Mouse (Mus musculus) Patski (cell line): ENCODE results near the gene Ly6g6e. TPM values are rescaled to one million over a fixed set of nuclear protein-coding genes. Genes with fewer than 3 reads are reported as not detected.
A peak's percentile ranks its signal among the peaks of the same experiment; 100 is the strongest.

ENCODE experiments used
- ATAC-seq: fragments of 100-300 bp; one replicate; pipeline ENCODE4 v1.8.0; 2021
- CTCF ChIA-PET: fragments of 350-600 bp; sonication (Branson Sonifier 250); formaldehyde crosslinking; loops from one replicate; lab custom pipeline; 2022; ENCODE audit warnings: inconsistent platforms; lab: Charles Lee
- POLR2A ChIA-PET: fragments of 350-600 bp; sonication (Branson Sonifier 250); formaldehyde crosslinking; loops from one replicate; lab custom pipeline; 2022; ENCODE audit warnings: antibody characterized with exemption, inconsistent platforms; lab: Charles Lee
- DNase-seq: peaks from one replicate; pipeline ENCODE4 v3.0.0-alpha.2; 2011; ENCODE audit warnings: low read depth, low spot score
- H3K27me3 ChIP-seq: fragments of 371-371 bp; one replicate; pipeline ENCODE4 v1.5.1; 2021
- CTCF ChIP-seq: fragments of 100-300 bp; IDR thresholded peaks from one replicate; pipeline ENCODE4 v1.5.1; 2021
- in situ Hi-C: fragments of 300-500 bp; cut with MboI; formaldehyde crosslinking; loops from 3 replicates; pipeline ENCODE4 v1.11.1; 2018; ENCODE audit warnings: low pct_unique_long_range_greater_than_20kb, mixed read lengths
- polyA plus RNA-seq: library from polyadenylated mRNA; unstranded; gene quantifications from one replicate; pipeline ENCODE4 v1.2.3, GENCODE M21; 2021

The Ly6g6e gene
- polyA plus RNA-seq, 1 experiment from 2014 or later: not detected

DNA sequence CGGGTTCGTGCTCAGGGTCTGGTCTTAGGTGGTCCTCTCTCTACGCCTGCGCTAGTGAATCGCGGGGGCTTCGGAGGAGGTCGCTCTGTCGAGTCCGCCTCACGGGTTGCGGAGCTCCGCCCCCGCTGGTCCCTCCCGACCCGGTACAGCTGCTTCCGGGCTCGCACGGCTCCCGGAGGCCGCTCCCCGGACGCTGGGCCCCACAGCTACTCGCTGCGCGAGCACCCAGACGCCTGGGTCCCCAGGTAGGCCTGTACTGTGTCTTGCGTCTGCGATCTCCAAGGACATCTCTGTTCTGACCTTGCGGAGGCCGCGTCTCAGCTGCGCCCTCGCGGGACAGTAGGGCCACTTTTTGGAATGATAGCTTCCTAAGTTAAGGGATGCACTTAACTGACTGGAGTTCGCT is 49.5 kb downstream of the Ly6g6e start, which contains the start of gene D17H6S53E:
Gene D17H6S53E, plus strand, starts transcription at position 168 of the 406 bp plus-strand sequence.
- CTCF ChIA-PET: interaction anchor here (0.9 to 2.1 kb wide), 3 partner anchors 10 to 36 kb away, joined by 4 to 11 read pairs (median 6); partner anchors contain the start of gene Ly6g5b
- DNase-seq (no peak), ATAC-seq (peak; percentile 40)
- POLR2A ChIA-PET: interaction anchor here (0.6 to 1.5 kb wide), 5 partner anchors 10 to 116 kb away, joined by 3 to 4 read pairs (median 3); partner anchors contain the start of gene Ddx39b
- TF ChIP-seq CTCF: no peak
- H3K27me3 ChIP-seq: no peaks in the 10 kb centered on the region
- in situ Hi-C loops: loop anchor here (25.0 kb wide), 1 partner anchor 489 kb away; the partner anchor contains the start of genes Atf6b, Fkbpl, Ppt2 and Prrt1

DNA sequence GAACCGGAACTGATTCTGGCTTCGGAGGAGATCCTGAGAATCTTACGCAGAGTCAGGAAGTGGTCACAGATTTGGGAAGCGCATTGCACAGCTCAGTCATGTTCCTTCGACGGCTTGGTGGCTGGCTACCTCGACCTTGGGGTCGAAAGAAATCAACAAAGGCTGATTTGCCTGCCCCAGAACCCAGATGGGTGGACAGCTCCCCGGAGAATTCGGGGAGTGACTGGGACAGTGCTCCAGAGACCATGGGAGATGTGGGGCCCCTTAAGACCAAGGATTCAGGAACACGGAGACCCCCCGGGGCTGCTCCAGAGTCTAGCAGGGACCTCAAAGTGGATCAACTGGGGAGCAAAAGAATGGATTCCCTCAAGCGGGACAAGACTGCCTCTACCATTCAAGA is 50.3 kb downstream of the Ly6g6e start:
- ChIA-PET CTCF (interaction anchor here (1.2 to 2.1 kb wide), 2 partner anchors 11 to 36 kb away, joined by 6 to 11 read pairs; no protein-coding TSS in a partner anchor), POLR2A (interaction anchor here (1.5 kb wide), 1 partner anchor 79 kb away, joined by 3 read pairs; no protein-coding TSS in a partner anchor)
- no peak for DNase-seq
- TF ChIP-seq CTCF: no peak
- H3K27me3 ChIP-seq: no peaks in the 10 kb centered on the region
- no peak for ATAC-seq
- in situ Hi-C loops: loop anchor here (25.0 kb wide), 1 partner anchor 490 kb away; the partner anchor contains the start of genes Atf6b, Fkbpl, Ppt2 and Prrt1

Other genes with a start within 250 kb of the Ly6g6e start
- gene Stk19, start 240.0 kb upstream of the Ly6g6e start, polyA plus RNA-seq: 50.8 TPM
- gene Dxo, start 239.9 kb upstream of the Ly6g6e start, polyA plus RNA-seq: 34.4 TPM
- gene Skiv2l, start 226.7 kb upstream of the Ly6g6e start, polyA plus RNA-seq: 69.3 TPM
- 73.2 TPM for gene Nelfe, start 226.5 kb upstream of the Ly6g6e start, polyA plus RNA-seq
- 3.1 TPM for gene Cfb, start 214.4 kb upstream of the Ly6g6e start, polyA plus RNA-seq
- gene Zbtb12, start 197.4 kb upstream of the Ly6g6e start, polyA plus RNA-seq: 33.5 TPM
- not detected for gene Gm20547, start 194.9 kb upstream of the Ly6g6e start, polyA plus RNA-seq
- gene C2, start 178.6 kb upstream of the Ly6g6e start, polyA plus RNA-seq: 0.65 TPM
- gene Ehmt2, start 178.4 kb upstream of the Ly6g6e start, polyA plus RNA-seq: 200 TPM
- gene Slc44a4, start 162.4 kb upstream of the Ly6g6e start, polyA plus RNA-seq: 0.37 TPM
- 75.4 TPM for gene Neu1, start 145.6 kb upstream of the Ly6g6e start, polyA plus RNA-seq
- gene Hspa1b, start 117.7 kb upstream of the Ly6g6e start, polyA plus RNA-seq: 47.3 TPM
- gene Gm20481, start 107.0 kb upstream of the Ly6g6e start, polyA plus RNA-seq: 1.2 TPM
- 9.2 TPM for gene Hspa1a, start 104.7 kb upstream of the Ly6g6e start, polyA plus RNA-seq
- gene Hspa1l, start 104.2 kb upstream of the Ly6g6e start, polyA plus RNA-seq: 1.9 TPM
- 64.4 TPM for gene Lsm2, start 95.0 kb upstream of the Ly6g6e start, polyA plus RNA-seq
- 123 TPM for gene Vars, start 75.9 kb upstream of the Ly6g6e start, polyA plus RNA-seq
- 1.2 TPM for gene Vwa7, start 60.3 kb upstream of the Ly6g6e start, polyA plus RNA-seq
- 0.64 TPM for gene Sapcd1, start 48.9 kb upstream of the Ly6g6e start, polyA plus RNA-seq
- gene Msh5, start 30.2 kb upstream of the Ly6g6e start, polyA plus RNA-seq: 2.9 TPM
- gene Clic1, start 26.9 kb upstream of the Ly6g6e start, polyA plus RNA-seq: 671 TPM
- 198 TPM for gene Ddah2, start 17.9 kb upstream of the Ly6g6e start, polyA plus RNA-seq
- gene Ly6g6c, start 11.5 kb upstream of the Ly6g6e start, polyA plus RNA-seq: not detected
- not detected for gene Mpig6b, start 10.7 kb upstream of the Ly6g6e start, polyA plus RNA-seq
- gene Ly6g6d, start 1.2 kb downstream of the Ly6g6e start, polyA plus RNA-seq: 0.19 TPM
- not detected for gene Ly6g6f, start 8.7 kb downstream of the Ly6g6e start, polyA plus RNA-seq
- 77.3 TPM for gene Abhd16a, start 12.4 kb downstream of the Ly6g6e start, polyA plus RNA-seq
- gene Ly6g5c, start 31.4 kb downstream of the Ly6g6e start, polyA plus RNA-seq: not detected
- 0.27 TPM for gene Ly6g5b, start 38.5 kb downstream of the Ly6g6e start, polyA plus RNA-seq
- gene Gpank1, start 44.6 kb downstream of the Ly6g6e start, polyA plus RNA-seq: 28.4 TPM
- gene Csnk2b, start 45.2 kb downstream of the Ly6g6e start, polyA plus RNA-seq: 254 TPM
- 29.3 TPM for gene D17H6S53E, start 49.5 kb downstream of the Ly6g6e start, polyA plus RNA-seq
- gene Apom, start 55.1 kb downstream of the Ly6g6e start, polyA plus RNA-seq: 0.15 TPM
- gene Bag6, start 58.3 kb downstream of the Ly6g6e start, polyA plus RNA-seq: 283 TPM
- 300 TPM for gene Prrc2a, start 88.0 kb downstream of the Ly6g6e start, polyA plus RNA-seq
- gene Aif1, start 99.2 kb downstream of the Ly6g6e start, polyA plus RNA-seq: 0.14 TPM
- not detected for gene Lst1, start 111.5 kb downstream of the Ly6g6e start, polyA plus RNA-seq
- not detected for gene Ltb, start 117.5 kb downstream of the Ly6g6e start, polyA plus RNA-seq
- not detected for gene Tnf, start 125.1 kb downstream of the Ly6g6e start, polyA plus RNA-seq
- 0.14 TPM for gene Lta, start 128.4 kb downstream of the Ly6g6e start, polyA plus RNA-seq
- 0.54 TPM for gene Gm16181, start 143.9 kb downstream of the Ly6g6e start, polyA plus RNA-seq
- 3.7 TPM for gene Atp6v1g2, start 156.8 kb downstream of the Ly6g6e start, polyA plus RNA-seq
- 32.8 TPM for gene Nfkbil1, start 158.9 kb downstream of the Ly6g6e start, polyA plus RNA-seq
- gene Ddx39b, start 164.8 kb downstream of the Ly6g6e start, polyA plus RNA-seq: 321 TPM
- 112 TPM for gene H2-D1, start 185.8 kb downstream of the Ly6g6e start, polyA plus RNA-seq
- gene H2-Q1, start 243.5 kb downstream of the Ly6g6e start, polyA plus RNA-seq: 1.1 TPM